Comparison of ENCODE assay signal across 8 mouse cellular contexts in the genomic region with DNA sequence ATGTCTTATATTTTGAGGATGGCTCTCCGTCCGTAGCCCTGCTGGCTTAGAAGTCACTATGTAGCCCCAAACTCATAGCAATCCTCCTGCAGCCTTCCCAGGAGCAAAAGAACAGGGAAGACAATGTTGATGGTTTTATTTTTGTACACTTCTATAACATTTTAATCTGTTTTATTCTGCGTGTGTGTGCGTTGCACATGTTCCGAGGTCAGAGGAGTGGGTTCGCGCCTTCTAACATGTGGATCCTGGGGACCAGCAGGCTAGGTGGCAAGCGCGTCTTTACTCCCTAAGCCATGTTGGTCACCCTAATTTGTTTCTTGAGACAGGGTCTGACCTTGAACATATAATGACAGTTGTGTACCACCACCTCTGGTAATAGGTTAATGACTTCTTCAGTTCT. TPM values are rescaled to one million over a fixed set of nuclear protein-coding genes. Genes with fewer than 3 reads are reported as not detected.
A peak's percentile ranks its signal among the peaks of the same experiment; 100 is the strongest.
DNase-seq lines count a peak whose midpoint lies in the region; ATAC-seq and TF ChIP-seq lines count a peak whose summit lies in the region.

No protein-coding gene starts in this region.

- no peak for DNase-seq in heart, adult 2 months
- no peak for DNase-seq in heart, adult 8-10 months (ENCODE audit: low spot score)
- no peak for DNase-seq in liver, postnatal 0 days
- no peak for DNase-seq in thymus, postnatal 10 days (ENCODE audit: low spot score in 2 of 2)
- DNase-seq in gastrocnemius, postnatal 10 days = no peak
- no peak for DNase-seq in spleen, adult 12 weeks (ENCODE audit: low spot score)

- TF ChIP-seq POLR2A in heart, adult 2 months (IDR thresholded peaks at IDR 0.05; ENCODE audit: insufficient read depth, low read depth, low read length) = no peak
- no peak for TF ChIP-seq POLR2A in ES-Bruce4 (IDR thresholded peaks at IDR 0.05; ENCODE audit: insufficient read depth, low read length)

- TF ChIP-seq CTCF in heart, adult 2 months (IDR thresholded peaks at IDR 0.05) = no peak
- no peak for TF ChIP-seq CTCF in ES-Bruce4 (IDR thresholded peaks at IDR 0.05; ENCODE audit: low read depth, low read length)
- TF ChIP-seq CTCF in liver, postnatal 0 days (IDR thresholded peaks at IDR 0.05; ENCODE audit: low read depth) = no peak

- peak overlapping the region; percentile 98 for H3K27ac ChIP-seq in heart, adult 2 months
- peak overlapping the region; percentile 79 for H3K27ac ChIP-seq in ES-Bruce4 (ENCODE audit: insufficient read depth, low read length)
- H3K27ac ChIP-seq in heart, embryonic 15.5 days = peak overlapping the region; percentile 76
- H3K27ac ChIP-seq in liver, postnatal 0 days (ENCODE audit: low read depth) = peak overlapping the region; percentile 89

- H3K9ac ChIP-seq in heart, adult 2 months (ENCODE audit: low read depth, low read length) = peak overlapping the region; percentile 96
- peak overlapping the region; percentile 81 for H3K9ac ChIP-seq in ES-Bruce4 (ENCODE audit: low read depth, poor library complexity, severe bottlenecking)
- H3K9ac ChIP-seq in heart, embryonic 15.5 days = peak overlapping the region; percentile 77
- peak overlapping the region; percentile 84 for H3K9ac ChIP-seq in liver, postnatal 0 days (replicated peaks)

- H3K4me2 ChIP-seq in heart, embryonic 15.5 days = peak overlapping the region; percentile 79
- H3K4me2 ChIP-seq in liver, postnatal 0 days (ENCODE audit: low read depth, low read length) = peak overlapping the region; percentile 93

- peak overlapping the region; percentile 76 for H3K4me3 ChIP-seq in heart, adult 2 months
- H3K4me3 ChIP-seq in ES-Bruce4 (ENCODE audit: low read depth, low read length) = peak overlapping the region; percentile 52
- H3K4me3 ChIP-seq in heart, embryonic 15.5 days = peak overlapping the region; percentile 62
- H3K4me3 ChIP-seq in liver, postnatal 0 days (ENCODE audit: low read depth, low read length) = peak overlapping the region; percentile 81

- no peaks in the 10 kb centered on the region for H3K79me2 ChIP-seq in heart, adult 2 months (replicated peaks; ENCODE audit: control insufficient read depth, insufficient read depth, low read length)

- intact Hi-C loops in heart, adult 2 months (cut with DNase I) = loop anchor here (1.0 kb wide), 1 partner anchor 24 kb away; a partner anchor contains a TSS

- no peak for ATAC-seq in heart, embryonic 15.5 days (replicated peaks; ENCODE audit: insufficient number of reproducible peaks, insufficient read depth, low FRiP score, low read depth)
- no peak for ATAC-seq in liver, postnatal 0 days

- no peaks in the 10 kb centered on the region for H3K9me3 ChIP-seq in ES-Bruce4 (replicated peaks; ENCODE audit: control insufficient read depth, insufficient read depth, low read length, poor library complexity, severe bottlenecking)
- H3K9me3 ChIP-seq in heart, embryonic 15.5 days (replicated peaks) = no peaks in the 10 kb centered on the region
- H3K9me3 ChIP-seq in liver, postnatal 0 days (ENCODE audit: low read length) = no peaks in the 10 kb centered on the region

- no peak for TF ChIP-seq EP300 in heart, adult 2 months (IDR thresholded peaks at IDR 0.05; ENCODE audit: insufficient read depth, low read depth, low read length)
- no peak for TF ChIP-seq EP300 in ES-Bruce4 (IDR thresholded peaks at IDR 0.05; ENCODE audit: insufficient read depth, low read depth, low read length)
- TF ChIP-seq EP300 in liver, postnatal 0 days (IDR thresholded peaks at IDR 0.05; ENCODE audit: low read depth) = no peak

- peaks cover 7% of the 10 kb centered on the region; the same call in 1 of the 2 replicates for H3K4me1 ChIP-seq in heart, adult 2 months (ENCODE audit: control insufficient read depth, insufficient read depth, low read length)
- H3K4me1 ChIP-seq in ES-Bruce4 (ENCODE audit: control insufficient read depth, insufficient read depth, low read length) = peaks cover 11% of the 10 kb centered on the region
- peaks cover 43% of the 10 kb centered on the region for H3K4me1 ChIP-seq in heart, embryonic 15.5 days (replicated peaks)
- H3K4me1 ChIP-seq in liver, postnatal 0 days (ENCODE audit: insufficient read depth) = peaks cover 23% of the 10 kb centered on the region

- 37% methylated on average over 9 of the region's 9 CpGs for WGBS in heart, adult 2 months
- 46% methylated on average over 9 of the region's 9 CpGs for WGBS in heart, embryonic 15.5 days
- 37% methylated on average over 9 of the region's 9 CpGs for WGBS in liver, postnatal 0 days (ENCODE audit: insufficient replicate concordance)

- H3K36me3 ChIP-seq in heart, adult 2 months (ENCODE audit: control insufficient read depth, insufficient read depth, low read length) = no peaks in the 10 kb centered on the region
- no peaks in the 10 kb centered on the region for H3K36me3 ChIP-seq in ES-Bruce4 (ENCODE audit: control insufficient read depth, insufficient read depth, low read length, poor library complexity, severe bottlenecking)
- no peaks in the 10 kb centered on the region for H3K36me3 ChIP-seq in heart, embryonic 15.5 days
- H3K36me3 ChIP-seq in liver, postnatal 0 days (replicated peaks; ENCODE audit: insufficient read depth, low read length) = no peaks in the 10 kb centered on the region

- H3K27me3 ChIP-seq in heart, adult 2 months (ENCODE audit: control insufficient read depth, insufficient read depth, low read length) = no peaks in the 10 kb centered on the region
- H3K27me3 ChIP-seq in ES-Bruce4 (ENCODE audit: control insufficient read depth, insufficient read depth, low read length, poor library complexity, severe bottlenecking) = no peaks in the 10 kb centered on the region
- H3K27me3 ChIP-seq in heart, embryonic 15.5 days = peaks cover 38% of the 10 kb centered on the region
- H3K27me3 ChIP-seq in liver, postnatal 0 days (ENCODE audit: insufficient read depth, low read length) = 0 out of 2 replicates have a peak, but pooled peaks cover 5% of the 10 kb centered on the region

RNA-seq across cellular contexts. Expression of a gene that starts 0.7 kb away (rescaled TPM):
- 1 to 10 TPM; 8.1 to 8.6 TPM for total RNA-seq in heart, adult 2 months (2021)
- 23.3 and 24.0 TPM in 2 replicates for polyA plus RNA-seq in heart, adult 2 months (2012; rRNA removed)
- total RNA-seq in heart, adult 8-10 months (2022) = 10 to 100 TPM in 1 of 4 experiments, 1 to 10 TPM in 3; 6.4 to 10.3 (median 7.6) TPM
- polyA plus RNA-seq in ES-Bruce4 (2011; ENCODE audit: insufficient read depth, insufficient read length, low read depth, missing spikeins) = 8.0 and 9.7 TPM in 2 replicates
- 6.9 and 11.4 TPM in 2 replicates for polyA plus RNA-seq in heart, embryonic 15.5 days (2015; fragmentation: Nextera tagmentation; extraction: Ambion mirVana)
- polyA plus RNA-seq in liver, postnatal 0 days (2015; fragmentation: Nextera tagmentation; extraction: Ambion mirVana) = 4.3 and 4.6 TPM in 2 replicates
- 1 to 10 TPM; 3.9 to 5.8 TPM for total RNA-seq in gastrocnemius, postnatal 10 days (2021)

RNA-seq across cellular contexts. Expression of a gene that starts 5.2 kb away (rescaled TPM):
- total RNA-seq in heart, adult 2 months (2021) = under 1 TPM; 0.61 to 0.86 TPM
- 1.4 and 1.8 TPM in 2 replicates for polyA plus RNA-seq in heart, adult 2 months (2012; rRNA removed)
- 1 to 10 TPM in 1 of 4 experiments, under 1 TPM in 3; 0.49 to 1.4 (median 0.57) TPM for total RNA-seq in heart, adult 8-10 months (2022)
- polyA plus RNA-seq in ES-Bruce4 (2011; ENCODE audit: insufficient read depth, insufficient read length, low read depth, missing spikeins) = 3.8 and 6.3 TPM in 2 replicates
- polyA plus RNA-seq in heart, embryonic 15.5 days (2015; fragmentation: Nextera tagmentation; extraction: Ambion mirVana) = 0.49 and 0.75 TPM in 2 replicates
- polyA plus RNA-seq in liver, postnatal 0 days (2015; fragmentation: Nextera tagmentation; extraction: Ambion mirVana) = 0.25 and 0.36 TPM in 2 replicates
- total RNA-seq in gastrocnemius, postnatal 10 days (2021) = under 1 TPM; 0.38 to 0.45 TPM

RNA-seq across cellular contexts. Expression of a gene that starts 12.2 kb away (rescaled TPM):
- total RNA-seq in heart, adult 2 months (2021) = 1 to 10 TPM; 4.0 to 4.1 TPM
- polyA plus RNA-seq in heart, adult 2 months (2012; rRNA removed) = 16.3 and 19.3 TPM in 2 replicates
- total RNA-seq in heart, adult 8-10 months (2022) = 1 to 10 TPM; 2.2 to 4.6 (median 2.5) TPM
- 1.3 and 3.7 TPM in 2 replicates for polyA plus RNA-seq in ES-Bruce4 (2011; ENCODE audit: insufficient read depth, insufficient read length, low read depth, missing spikeins)
- polyA plus RNA-seq in heart, embryonic 15.5 days (2015; fragmentation: Nextera tagmentation; extraction: Ambion mirVana) = 1.7 and 3.8 TPM in 2 replicates
- polyA plus RNA-seq in liver, postnatal 0 days (2015; fragmentation: Nextera tagmentation; extraction: Ambion mirVana) = 1.3 and 2.8 TPM in 2 replicates
- 1 to 10 TPM; 3.1 to 3.7 TPM for total RNA-seq in gastrocnemius, postnatal 10 days (2021)

RNA-seq across cellular contexts. Expression of a gene that starts 24.8 kb away (rescaled TPM):
- 1 to 10 TPM; 6.1 to 6.4 TPM for total RNA-seq in heart, adult 2 months (2021)
- 5.4 and 8.6 TPM in 2 replicates for polyA plus RNA-seq in heart, adult 2 months (2012; rRNA removed)
- 1 to 10 TPM; 4.0 to 6.9 (median 5.3) TPM for total RNA-seq in heart, adult 8-10 months (2022)
- polyA plus RNA-seq in ES-Bruce4 (2011; ENCODE audit: insufficient read depth, insufficient read length, low read depth, missing spikeins) = 1.8 and 2.0 TPM in 2 replicates
- 3.4 and 4.0 TPM in 2 replicates for polyA plus RNA-seq in heart, embryonic 15.5 days (2015; fragmentation: Nextera tagmentation; extraction: Ambion mirVana)
- polyA plus RNA-seq in liver, postnatal 0 days (2015; fragmentation: Nextera tagmentation; extraction: Ambion mirVana) = 3.0 TPM in 2 replicates
- total RNA-seq in gastrocnemius, postnatal 10 days (2021) = 1 to 10 TPM; 4.7 to 5.2 TPM

RNA-seq across cellular contexts. Expression of a gene that starts 48.7 kb away (rescaled TPM):
- under 1 TPM; 0.23 to 0.64 TPM for total RNA-seq in heart, adult 2 months (2021)
- polyA plus RNA-seq in heart, adult 2 months (2012; rRNA removed) = 2.7 and 4.5 TPM in 2 replicates
- 1 to 10 TPM in 1 of 4 experiments, under 1 TPM in 3; 0.14 to 1.5 (median 0.68) TPM for total RNA-seq in heart, adult 8-10 months (2022)
- 8.7 and 8.8 TPM in 2 replicates for polyA plus RNA-seq in ES-Bruce4 (2011; ENCODE audit: insufficient read depth, insufficient read length, low read depth, missing spikeins)
- 1.9 and 13.2 TPM in 2 replicates for polyA plus RNA-seq in heart, embryonic 15.5 days (2015; fragmentation: Nextera tagmentation; extraction: Ambion mirVana)
- 15.3 and 16.7 TPM in 2 replicates for polyA plus RNA-seq in liver, postnatal 0 days (2015; fragmentation: Nextera tagmentation; extraction: Ambion mirVana)
- 1 to 10 TPM in 1 of 2 experiments, under 1 TPM in 1; 0.26 to 1.2 TPM for total RNA-seq in gastrocnemius, postnatal 10 days (2021)
